Mouse (Mus musculus) ovary, postnatal 36 days (tissue): ENCODE results near the gene Slx1b.
"Not testable (repeated sequence)": the region's sequence is repeated elsewhere in the genome, so short reads cannot be mapped to it uniquely, and the experiment has no call there.

Source experiments
- DNase-seq: peaks from one replicate; pipeline ENCODE4 v3.0.0; 2022; ENCODE audit warnings: low spot score, mixed read lengths

The Slx1b gene

GRCm38 (mm10) chr7:126702861-126703756, 7.5 kb upstream of the Slx1b start:
- DNase-seq, result no peak

- DNase-seq, result no peak
Measured at GRCm38 (mm10) chr7:126702358-126702757, 6.8 kb upstream of the Slx1b start.

GRCm38 (mm10) chr7:126701559-126702357, 6.2 kb upstream of the Slx1b start:
- no peak for DNase-seq

- peak; percentile 84 for DNase-seq
Measured at GRCm38 (mm10) chr7:126701070-126701469, 5.5 kb upstream of the Slx1b start.

GRCm38 (mm10) chr7:126700063-126701015, 4.8 kb upstream of the Slx1b start:
- no peak for DNase-seq

GRCm38 (mm10) chr7:126697838-126698237, 2.3 kb upstream of the Slx1b start:
- no peak for DNase-seq

GRCm38 (mm10) chr7:126696886-126697285, 1.3 kb upstream of the Slx1b start:
- no peak for DNase-seq

- no peak for DNase-seq
Measured at GRCm38 (mm10) chr7:126696303-126696702, 719 bp upstream of the Slx1b start.

GRCm38 (mm10) chr7:126695210-126695611, 373 bp downstream of the Slx1b start, which contains the start of gene Bola2:
Gene Bola2, plus strand, starts transcription at chr7:126695401.
- peak; percentile 70 for DNase-seq

- no peak for DNase-seq
Measured at GRCm38 (mm10) chr7:126694441-126695051, 1.0 kb downstream of the Slx1b start.

GRCm38 (mm10) chr7:126693781-126694180, 1.8 kb downstream of the Slx1b start:
- DNase-seq, result no peak

- peak; percentile 72 for DNase-seq
Measured at GRCm38 (mm10) chr7:126693256-126693655, 2.3 kb downstream of the Slx1b start.

GRCm38 (mm10) chr7:126692426-126692825, 3.2 kb downstream of the Slx1b start:
- DNase-seq, result no peak

GRCm38 (mm10) chr7:126691676-126692075, 3.9 kb downstream of the Slx1b start:
- no peak for DNase-seq

- no peak for DNase-seq
Measured at GRCm38 (mm10) chr7:126690737-126691136, 4.8 kb downstream of the Slx1b start.

GRCm38 (mm10) chr7:126689021-126689420, 6.6 kb downstream of the Slx1b start:
- no peak for DNase-seq

GRCm38 (mm10) chr7:126688156-126688555, 7.4 kb downstream of the Slx1b start:
- DNase-seq, result not testable (repeated sequence)

- DNase-seq, result no peak
Measured at GRCm38 (mm10) chr7:126681221-126681620, 14.4 kb downstream of the Slx1b start.

GRCm38 (mm10) chr7:126679683-126680082, 15.9 kb downstream of the Slx1b start:
- no peak for DNase-seq

GRCm38 (mm10) chr7:126678545-126679341, 16.8 kb downstream of the Slx1b start:
- DNase-seq, result no peak
